Mouse (Mus musculus) hindbrain, embryonic 13.5 days (tissue): ENCODE data around the gene Ldb2. TPM values are rescaled to one million over a fixed set of nuclear protein-coding genes. Genes with fewer than 3 reads are reported as not detected.

ENCODE experiments used
- ATAC-seq: fragments of 200-750 bp; cut with Nextera tagmentation; 2 replicates; pipeline ENCODE4 v1.8.0; 2017; ENCODE audit warnings: moderate TSS enrichment; ENCODE audit not compliant: low FRiP score
- H3K27ac ChIP-seq: fragments of 300-500 bp; sonication (generic); 2 replicates; pipeline ENCODE4 v1.5.1; 2015; ENCODE audit warnings: inconsistent platforms, mild to moderate bottlenecking, moderate library complexity
- H3K27me3 ChIP-seq: fragments of 300-500 bp; sonication (generic); 2 replicates; pipeline ENCODE4 v1.6.1; 2015; ENCODE audit warnings: mild to moderate bottlenecking, inconsistent platforms
- H3K36me3 ChIP-seq: fragments of 300-500 bp; sonication (generic); 2 replicates; pipeline ENCODE4 v1.6.1; 2015; ENCODE audit warnings: mild to moderate bottlenecking, inconsistent platforms
- H3K4me1 ChIP-seq: fragments of 300-500 bp; sonication (generic); replicated peaks from 2 replicates; pipeline ENCODE4 v1.6.1; 2015; ENCODE audit warnings: inconsistent platforms
- H3K4me2 ChIP-seq: fragments of 300-500 bp; sonication (generic); 2 replicates; pipeline ENCODE4 v1.6.1; 2015; ENCODE audit warnings: inconsistent platforms, mild to moderate bottlenecking, moderate library complexity
- H3K4me3 ChIP-seq: fragments of 300-500 bp; sonication (generic); 2 replicates; pipeline ENCODE4 v1.5.1; 2015; ENCODE audit warnings: mild to moderate bottlenecking, inconsistent platforms
- H3K9ac ChIP-seq: fragments of 300-500 bp; sonication (generic); 2 replicates; pipeline ENCODE4 v1.6.1; 2015; ENCODE audit warnings: mild to moderate bottlenecking, inconsistent platforms
- H3K9me3 ChIP-seq: fragments of 300-500 bp; sonication (generic); 2 replicates; pipeline ENCODE4 v1.6.1; 2016; ENCODE audit warnings: inconsistent platforms
- WGBS: fragments of 180-500 bp; shearing (Covaris S2); methylation state at CpG from one replicate; pipeline ENCODE4 v1.1.7; 2015; 5-methylcytosine and 5-hydroxymethylcytosine counted together
- polyA plus RNA-seq: library from polyadenylated mRNA; unstranded; fragments of >200 nt; fragmentation: Nextera tagmentation; extraction: Ambion mirVana; gene quantifications from 2 replicates; pipeline ENCODE4 v1.2.1, GENCODE M21; 2015

Ldb2 gene
- polyA plus RNA-seq, 1 experiment from 2014 or later, result 23.9 TPM

- 54% methylated on average over 1 of the region's 1 CpGs for WGBS
- H3K9ac ChIP-seq, result no peak overlapping the region
These were observed 45.1 kb downstream of the Ldb2 start for GRCm38 (mm10) chr5:44754156-44754910.

DNA sequence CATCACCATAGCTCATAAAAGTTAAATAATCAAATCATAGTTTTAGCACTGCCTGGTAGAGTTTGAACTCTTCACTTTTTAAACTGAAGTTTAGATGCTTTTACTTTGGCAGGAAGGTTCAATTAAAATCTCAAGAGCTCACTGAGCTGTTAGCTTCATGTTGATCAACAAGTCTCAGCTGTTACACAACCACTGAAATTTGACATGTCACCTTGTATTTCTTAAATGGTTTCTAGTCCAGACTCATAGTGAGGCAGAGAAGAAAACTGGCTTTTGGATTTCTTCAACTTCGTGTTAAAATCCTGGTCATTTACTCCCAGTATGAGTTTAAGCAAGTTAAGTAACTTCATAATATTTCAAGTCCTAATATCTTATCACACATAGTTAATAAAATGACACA is 53.8 kb downstream of the Ldb2 start:
- Histone ChIP-seq H3K4me2 (no peak overlapping the region), H3K27me3 (no peaks in the 10 kb centered on the region), H3K4me3 (no peak overlapping the region), H3K27ac (no peak overlapping the region), H3K9ac (no peak overlapping the region), H3K4me1 (no peaks in the 10 kb centered on the region), H3K9me3 (no peaks in the 10 kb centered on the region), H3K36me3 (no peaks in the 10 kb centered on the region)
- WGBS, result 91% methylated on average over 1 of the region's 1 CpGs
- ATAC-seq, result no peak

More at GRCm38 (mm10) chr5:44754156-44754910, 45.1 kb downstream of the Ldb2 start:
- no peak for ATAC-seq
- Histone ChIP-seq H3K36me3 (no peaks in the 10 kb centered on the region), H3K27me3 (no peaks in the 10 kb centered on the region), H3K4me2 (no peak overlapping the region), H3K9me3 (no peaks in the 10 kb centered on the region), H3K27ac (no peak overlapping the region), H3K4me1 (no peaks in the 10 kb centered on the region), H3K4me3 (no peak overlapping the region)

DNA sequence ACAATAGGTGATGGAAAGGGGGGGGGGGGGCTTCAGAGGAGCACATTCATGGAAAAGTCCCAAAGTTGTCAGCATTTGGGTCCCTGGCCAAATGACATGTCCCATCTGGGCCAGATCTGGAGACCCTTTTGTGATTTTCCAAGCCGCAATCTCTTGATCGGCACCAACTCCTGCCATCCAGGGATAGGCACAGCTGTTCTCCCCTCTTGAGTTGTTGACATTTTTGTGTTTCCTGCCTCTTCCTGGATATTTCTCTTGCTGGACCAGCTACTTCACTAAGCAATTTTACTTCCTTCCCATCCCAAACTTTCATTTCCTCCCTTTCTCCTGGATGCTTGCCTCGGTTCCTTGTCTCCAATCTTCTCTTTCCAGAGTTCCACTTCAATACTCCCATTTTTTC is 63.1 kb downstream of the Ldb2 start:
- no peak for ATAC-seq
- Histone ChIP-seq H3K4me1 (peaks cover 5% of the 10 kb centered on the region; the same call in 1 of the 2 replicates), H3K27me3 (no peaks in the 10 kb centered on the region), H3K4me2 (no peak overlapping the region), H3K36me3 (no peaks in the 10 kb centered on the region), H3K9ac (no peak overlapping the region), H3K27ac (no peak overlapping the region), H3K9me3 (no peaks in the 10 kb centered on the region), H3K4me3 (no peak overlapping the region)
- 90% methylated on average over 3 of the region's 3 CpGs for WGBS

DNA sequence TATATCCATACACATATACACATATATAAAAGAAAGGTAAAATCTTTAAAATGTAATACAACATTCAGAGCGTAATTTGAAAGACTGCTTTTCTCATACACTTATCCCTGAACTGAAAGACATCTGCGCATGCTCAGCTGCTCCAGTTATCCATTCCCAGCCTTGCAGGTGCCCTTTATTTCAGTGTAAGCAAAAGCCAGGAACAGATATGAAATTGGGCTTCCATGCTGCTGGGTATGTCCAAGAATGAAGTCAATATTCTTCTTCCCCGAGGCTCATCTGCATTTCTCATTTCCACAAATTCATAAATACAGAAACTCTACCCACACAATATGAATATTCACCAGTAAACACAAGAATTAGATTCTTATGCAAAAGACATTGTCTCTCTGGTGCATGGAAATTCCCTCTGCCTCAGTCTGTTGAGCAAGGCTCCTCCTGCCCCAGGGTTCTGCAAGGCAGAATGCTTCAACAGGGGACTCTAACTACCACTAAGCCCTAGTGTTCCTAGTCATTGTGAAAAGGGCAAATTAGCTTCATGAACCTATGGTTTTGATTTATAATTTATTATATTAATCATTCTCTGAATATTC is 65.3 kb downstream of the Ldb2 start:
- H3K4me1 ChIP-seq, result peaks cover 5% of the 10 kb centered on the region; the same call in 1 of the 2 replicates
- H3K9me3 ChIP-seq, result no peaks in the 10 kb centered on the region
- H3K4me2 ChIP-seq, result no peak overlapping the region
- no peak overlapping the region for H3K4me3 ChIP-seq
- no peak overlapping the region for H3K27ac ChIP-seq
- H3K36me3 ChIP-seq, result no peaks in the 10 kb centered on the region
- H3K27me3 ChIP-seq, result no peaks in the 10 kb centered on the region
- WGBS, result 88% methylated on average over 3 of the region's 3 CpGs
- ATAC-seq, result no peak
- H3K9ac ChIP-seq, result no peak overlapping the region

DNA sequence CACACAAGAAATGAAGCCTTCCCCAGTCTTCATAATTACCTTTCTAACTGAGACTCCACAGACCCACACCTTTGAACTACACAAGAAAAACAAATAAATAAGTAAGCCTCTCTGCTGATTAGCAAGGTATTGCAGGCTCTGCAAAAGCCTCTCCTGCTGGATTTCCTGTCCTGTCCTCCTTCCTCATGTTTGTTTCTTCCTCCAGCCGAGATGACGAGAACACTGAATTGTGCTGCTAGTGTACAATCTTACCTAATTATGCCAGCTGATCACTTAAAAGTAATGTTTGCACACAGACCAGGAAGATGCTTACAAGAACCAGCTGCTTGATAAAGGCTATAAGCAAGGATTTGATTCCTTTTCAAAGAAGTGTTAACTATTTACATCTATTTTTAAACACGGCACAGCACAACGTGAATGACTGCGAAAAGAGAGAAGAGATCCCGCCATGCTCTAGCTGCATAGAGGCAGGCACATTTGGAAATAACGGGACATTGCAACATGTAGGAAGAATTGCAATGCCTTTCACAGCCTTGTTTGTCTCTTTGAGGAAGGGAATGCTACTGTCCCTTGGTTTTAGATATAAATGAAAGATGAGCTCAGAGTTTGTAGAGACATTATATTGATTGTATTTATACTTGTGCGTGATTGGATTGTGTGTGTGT is 69.7 kb downstream of the Ldb2 start:
- no peaks in the 10 kb centered on the region for H3K36me3 ChIP-seq
- ATAC-seq, result no peak
- peaks cover 8% of the 10 kb centered on the region for H3K4me1 ChIP-seq
- no peaks in the 10 kb centered on the region for H3K9me3 ChIP-seq
- H3K27ac ChIP-seq, result no peak overlapping the region
- H3K27me3 ChIP-seq, result no peaks in the 10 kb centered on the region
- no peak overlapping the region for H3K4me2 ChIP-seq
- H3K4me3 ChIP-seq, result no peak overlapping the region
- no peak overlapping the region for H3K9ac ChIP-seq
- 90% methylated on average over 8 of the region's 8 CpGs for WGBS

- no peaks in the 10 kb centered on the region for H3K9me3 ChIP-seq
- WGBS, result 93% methylated on average over 11 of the region's 11 CpGs
- no peak overlapping the region for H3K4me3 ChIP-seq
- 0 out of 2 replicates have a peak overlapping the region, but pooled peaks have one; percentile 5 for H3K27ac ChIP-seq
- peaks cover 8% of the 10 kb centered on the region; the same call in 1 of the 2 replicates for H3K4me1 ChIP-seq
- no peaks in the 10 kb centered on the region for H3K27me3 ChIP-seq
- no peak overlapping the region for H3K9ac ChIP-seq
- no peak overlapping the region for H3K4me2 ChIP-seq
- no peak for ATAC-seq
- H3K36me3 ChIP-seq, result no peaks in the 10 kb centered on the region
These were observed 71.5 kb downstream of the Ldb2 start for GRCm38 (mm10) chr5:44727995-44728394.

DNA sequence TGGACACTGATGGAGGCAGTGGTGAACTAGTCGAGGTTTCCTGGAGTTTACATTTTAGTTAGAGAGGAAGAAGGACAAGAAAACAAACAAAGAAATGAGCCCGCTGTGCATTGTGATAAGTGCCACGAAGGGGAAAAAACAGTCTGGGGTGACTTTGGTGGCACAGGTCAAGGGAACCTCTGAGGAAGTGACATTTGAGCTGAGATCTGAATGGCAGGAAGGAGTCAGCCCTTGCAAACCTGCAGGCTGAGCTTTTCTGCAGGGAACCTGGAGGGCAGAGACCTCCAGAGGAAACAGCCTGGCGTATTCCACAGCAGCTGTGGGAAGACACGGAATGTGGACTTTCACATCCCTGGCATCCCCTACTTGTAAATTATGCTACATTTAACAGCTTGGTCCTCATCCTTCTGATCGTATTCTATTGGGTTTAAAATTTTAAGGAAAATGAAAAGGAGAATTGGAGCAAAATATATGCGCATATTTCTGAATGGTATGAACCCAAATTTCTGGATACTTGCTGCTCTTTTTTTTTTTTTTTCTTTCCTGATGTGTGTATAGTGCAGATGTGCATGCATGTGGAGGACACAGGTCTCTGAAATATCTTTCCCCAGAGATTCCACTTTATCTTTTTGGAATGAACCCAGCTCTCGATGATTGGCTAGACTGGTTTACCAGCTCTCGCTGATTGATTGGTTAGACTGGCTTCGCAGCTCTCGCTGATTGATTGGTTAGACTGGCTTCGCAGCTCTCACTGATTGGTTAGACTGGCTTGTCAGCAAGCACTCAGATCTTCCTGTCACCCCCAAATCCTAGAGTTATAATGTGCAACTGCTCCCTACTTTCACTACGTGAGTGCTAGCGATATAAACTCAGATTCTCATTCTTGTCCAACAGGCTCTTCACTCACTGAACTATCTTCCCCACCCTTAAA is 72.7 kb downstream of the Ldb2 start:
- H3K4me1 ChIP-seq, result peaks cover 13% of the 10 kb centered on the region; the same call in 1 of the 2 replicates
- H3K36me3 ChIP-seq, result no peaks in the 10 kb centered on the region
- no peak overlapping the region for H3K4me2 ChIP-seq
- peak overlapping the region; percentile 40; the same call in 1 of the 2 replicates for H3K27ac ChIP-seq
- H3K9me3 ChIP-seq, result no peaks in the 10 kb centered on the region
- no peak overlapping the region for H3K4me3 ChIP-seq
- WGBS, result 63% methylated on average over 14 of the region's 14 CpGs
- H3K27me3 ChIP-seq, result no peaks in the 10 kb centered on the region
- no peak overlapping the region for H3K9ac ChIP-seq
- 0 out of 2 replicates have a peak, but pooled peaks have one; percentile 54 for ATAC-seq

- Histone ChIP-seq H3K4me3 (no peak overlapping the region), H3K4me1 (peaks cover 13% of the 10 kb centered on the region; the same call in 1 of the 2 replicates), H3K9me3 (no peaks in the 10 kb centered on the region), H3K9ac (no peak overlapping the region), H3K27ac (no peak overlapping the region), H3K36me3 (no peaks in the 10 kb centered on the region), H3K4me2 (no peak overlapping the region), H3K27me3 (no peaks in the 10 kb centered on the region)
- ATAC-seq, result no peak
- WGBS, result 97% methylated on average over 2 of the region's 2 CpGs
These were observed 74.0 kb downstream of the Ldb2 start for GRCm38 (mm10) chr5:44725501-44725900.

DNA sequence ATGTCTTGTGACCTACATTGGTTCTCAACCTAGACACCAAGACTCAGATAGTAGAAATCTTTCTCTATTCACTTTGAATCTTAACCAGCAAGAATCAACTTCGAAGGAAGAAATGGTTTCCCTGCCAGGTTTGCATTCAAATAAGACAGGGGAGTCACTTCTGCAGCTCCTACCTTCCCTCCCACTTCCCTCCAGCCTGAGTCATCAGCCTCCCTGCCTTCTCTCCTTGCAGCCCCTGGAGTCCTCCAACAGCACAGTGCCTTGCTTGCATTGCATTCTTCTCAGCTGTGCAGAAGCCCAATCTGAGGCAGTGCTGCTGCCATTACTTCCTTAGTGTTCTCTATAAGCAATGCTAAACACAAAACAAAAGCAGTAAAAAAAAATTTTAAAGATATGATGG is 79.6 kb downstream of the Ldb2 start:
- Histone ChIP-seq H3K9ac (no peak overlapping the region), H3K4me1 (0 out of 2 replicates have a peak, but pooled peaks cover 7% of the 10 kb centered on the region), H3K27me3 (no peaks in the 10 kb centered on the region), H3K4me2 (no peak overlapping the region), H3K4me3 (no peak overlapping the region), H3K9me3 (no peaks in the 10 kb centered on the region), H3K36me3 (no peaks in the 10 kb centered on the region), H3K27ac (no peak overlapping the region)
- ATAC-seq, result no peak
- 67% methylated on average over 1 of the region's 1 CpGs for WGBS

DNA sequence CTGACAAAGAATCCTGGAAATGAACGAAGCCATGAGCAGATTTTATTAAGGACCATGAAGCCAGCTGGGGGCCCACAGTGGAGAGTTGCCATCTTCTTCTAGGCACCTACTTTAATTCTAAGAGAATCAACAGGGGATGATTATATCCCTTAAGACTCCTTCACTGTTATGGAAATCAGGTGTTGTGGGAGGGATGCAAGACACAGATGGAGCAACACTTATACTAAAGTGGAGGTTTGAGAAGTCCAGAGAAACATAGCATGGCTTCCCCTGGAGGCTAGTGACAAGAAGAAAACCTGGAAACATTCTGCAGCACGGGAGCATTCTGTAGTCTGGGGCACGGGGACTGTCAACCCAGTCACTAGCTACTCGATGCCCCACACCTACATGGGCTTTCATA is 85.0 kb downstream of the Ldb2 start:
- WGBS, result 36% methylated on average over 4 of the region's 4 CpGs
- H3K27ac ChIP-seq, result no peak overlapping the region
- no peak overlapping the region for H3K4me3 ChIP-seq
- peaks cover 24% of the 10 kb centered on the region for H3K4me1 ChIP-seq
- H3K36me3 ChIP-seq, result no peaks in the 10 kb centered on the region
- ATAC-seq, result no peak
- no peaks in the 10 kb centered on the region for H3K9me3 ChIP-seq
- H3K27me3 ChIP-seq, result no peaks in the 10 kb centered on the region
- no peak overlapping the region for H3K4me2 ChIP-seq
- no peak overlapping the region for H3K9ac ChIP-seq

DNA sequence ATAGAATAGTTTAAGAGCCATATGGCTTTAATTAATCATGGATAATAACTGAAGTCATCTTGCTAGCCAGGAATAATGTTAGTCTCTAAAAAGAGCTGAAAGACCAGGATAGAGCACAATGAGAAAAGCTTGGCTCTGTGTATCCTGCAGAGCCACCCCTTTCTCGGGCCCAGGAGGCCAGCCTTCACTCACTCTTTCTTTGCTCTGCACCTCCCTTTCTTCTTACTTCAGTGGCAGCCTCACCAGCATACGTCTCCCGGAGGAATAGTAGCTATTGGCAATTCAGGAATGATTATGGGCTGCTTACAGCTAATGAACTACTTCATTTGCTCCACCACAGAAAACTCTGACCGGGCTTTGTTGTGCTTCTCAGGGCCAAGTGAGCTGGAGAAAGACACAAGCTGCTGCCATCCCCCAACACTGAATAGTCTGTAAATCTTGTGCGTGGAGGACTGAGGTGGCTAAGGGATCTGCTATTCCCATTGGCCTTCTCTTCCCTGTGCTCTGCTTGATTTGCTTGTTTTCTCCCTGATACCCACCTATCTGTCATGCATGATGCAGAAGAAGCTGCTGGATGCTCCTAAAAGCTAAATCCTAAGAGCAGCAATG is 86.2 kb downstream of the Ldb2 start:
- 14% methylated on average over 5 of the region's 5 CpGs for WGBS
- Histone ChIP-seq H3K4me1 (peaks cover 24% of the 10 kb centered on the region), H3K4me3 (no peak overlapping the region), H3K27ac (peak overlapping the region; percentile 81), H3K4me2 (no peak overlapping the region), H3K36me3 (no peaks in the 10 kb centered on the region), H3K9me3 (no peaks in the 10 kb centered on the region), H3K27me3 (no peaks in the 10 kb centered on the region), H3K9ac (0 out of 2 replicates have a peak overlapping the region, but pooled peaks have one; percentile 25)
- peak; percentile 74 for ATAC-seq
